Mouse (Mus musculus) CD4-positive, CD25-positive, alpha-beta regulatory T cell, adult 4 months (primary cell): ENCODE results near the gene Kif26a. TPM values are rescaled to one million over a fixed set of nuclear protein-coding genes. Genes with fewer than 3 reads are reported as not detected.

ENCODE experiments used
- ATAC-seq: one replicate; pipeline ENCODE4 v1.8.0; 2017
- polyA plus RNA-seq, 2 experiments: library from polyadenylated mRNA; unstranded; fragments of 100-300 nt; shearing (Covaris generic); gene quantifications; one replicate each; pipeline ENCODE4 v1.2.1; 2017

Gene Kif26a
- not detected for polyA plus RNA-seq

GRCm38 (mm10) chr12:112145875-112146651, at the start of gene Kif26a:
Gene Kif26a (plus strand): TSS chr12:112146208.
- ATAC-seq = peak; percentile 43

- ATAC-seq = no peak
These were observed 49.3 kb upstream of the Kif26a start for GRCm38 (mm10) chr12:112096733-112097117.

GRCm38 (mm10) chr12:112100106-112100505, 45.9 kb upstream of the Kif26a start:
- no peak for ATAC-seq

- no peak for ATAC-seq
These were observed 45.0 kb upstream of the Kif26a start for GRCm38 (mm10) chr12:112101045-112101444.

- no peak for ATAC-seq
These were observed 42.8 kb upstream of the Kif26a start for GRCm38 (mm10) chr12:112103179-112103578.

- ATAC-seq = no peak
These were observed 41.1 kb upstream of the Kif26a start for GRCm38 (mm10) chr12:112104890-112105289.

GRCm38 (mm10) chr12:112106541-112106971, 39.5 kb upstream of the Kif26a start, which contains the start of gene Aspg:
Gene Aspg (plus strand): TSS chr12:112106679.
- no peak for ATAC-seq

- ATAC-seq = no peak
These were observed 38.3 kb upstream of the Kif26a start for GRCm38 (mm10) chr12:112107685-112108084.

GRCm38 (mm10) chr12:112108696-112109445, 37.1 kb upstream of the Kif26a start:
- no peak for ATAC-seq

GRCm38 (mm10) chr12:112109701-112110100, 36.3 kb upstream of the Kif26a start:
- ATAC-seq = no peak

GRCm38 (mm10) chr12:112111323-112111722, 34.7 kb upstream of the Kif26a start:
- ATAC-seq = no peak

GRCm38 (mm10) chr12:112112235-112112634, 33.8 kb upstream of the Kif26a start:
- ATAC-seq = no peak

GRCm38 (mm10) chr12:112112686-112113396, 33.2 kb upstream of the Kif26a start:
- ATAC-seq = no peak

GRCm38 (mm10) chr12:112113710-112114109, 32.3 kb upstream of the Kif26a start:
- ATAC-seq = peak; percentile 56

- ATAC-seq = no peak
These were observed 29.0 kb upstream of the Kif26a start for GRCm38 (mm10) chr12:112117006-112117405.

- no peak for ATAC-seq
These were observed 28.4 kb upstream of the Kif26a start for GRCm38 (mm10) chr12:112117649-112118048.

GRCm38 (mm10) chr12:112121188-112121587, 24.8 kb upstream of the Kif26a start:
- ATAC-seq = no peak

GRCm38 (mm10) chr12:112125903-112126302, 20.1 kb upstream of the Kif26a start:
- ATAC-seq = no peak

- ATAC-seq = no peak
These were observed 18.9 kb upstream of the Kif26a start for GRCm38 (mm10) chr12:112126931-112127635.

GRCm38 (mm10) chr12:112128526-112128925, 17.5 kb upstream of the Kif26a start:
- no peak for ATAC-seq

GRCm38 (mm10) chr12:112129300-112129856, 16.6 kb upstream of the Kif26a start:
- ATAC-seq = no peak
